Mouse (Mus musculus): ENCODE measurements at regions not wholly inside any gene's neighbourhood (a gene's known extent, or its start where the extent isn't known, plus 50 kb on each side); places are given as distances from the start of the nearest gene placed in this dataset.

DNA sequence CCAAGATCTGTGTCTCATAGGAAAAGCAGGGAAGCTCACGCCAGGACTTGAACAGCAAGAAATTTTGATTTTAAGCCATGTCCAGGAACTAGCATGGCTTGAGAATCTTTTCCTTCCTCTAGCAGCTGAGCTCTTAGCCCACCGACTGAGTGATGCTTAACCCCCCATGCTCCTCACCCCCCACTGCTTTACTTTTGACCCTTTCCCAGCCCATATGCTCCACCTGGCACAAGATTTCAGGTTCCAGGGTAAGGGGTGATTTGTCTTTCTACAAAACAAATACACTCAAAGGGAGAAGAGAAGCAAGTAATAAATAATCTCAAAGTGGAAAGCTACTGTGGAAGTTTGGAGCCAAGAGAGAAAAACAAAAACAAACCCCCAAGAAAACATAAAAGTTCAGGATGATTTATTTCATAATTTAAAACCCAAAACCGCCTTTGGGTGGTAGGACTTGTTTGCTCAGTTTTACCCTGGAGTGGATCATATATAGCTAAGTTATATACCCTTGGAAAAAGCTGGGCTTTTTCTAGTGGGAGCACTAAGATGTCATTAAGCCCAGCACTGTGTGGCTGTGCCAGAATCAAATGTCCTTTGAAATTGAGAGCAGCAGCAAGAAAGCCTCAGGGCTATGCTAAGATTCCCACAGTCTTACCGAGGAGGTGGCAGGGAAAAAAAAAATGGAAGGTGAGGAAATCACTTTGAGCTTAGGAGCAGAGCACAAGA is 372.4 kb upstream of the Isx start:
- peak; percentile 11 for DNase-seq (ENCODE audit: low read depth, low spot score)

DNA sequence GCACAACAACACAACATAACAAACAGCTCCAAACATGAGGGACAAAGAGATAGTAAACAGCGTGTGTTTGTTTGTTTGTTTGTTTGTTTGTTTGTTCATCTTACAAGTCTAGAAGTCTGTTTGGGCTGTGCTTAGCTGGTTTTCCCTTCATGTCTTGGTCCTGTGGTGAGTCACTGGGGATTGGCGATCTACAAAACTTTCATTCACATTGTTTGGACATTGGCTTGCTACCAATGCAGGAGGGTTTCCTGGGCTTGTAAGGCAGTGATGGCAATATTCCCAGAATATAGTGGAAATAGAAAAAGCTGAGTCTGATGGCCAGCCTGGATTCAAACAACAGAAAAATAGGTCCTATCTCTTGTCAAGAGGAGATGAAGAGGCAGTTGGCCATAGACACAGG is 371.7 kb upstream of the Isx start:
- DNase-seq (ENCODE audit: low read depth, low spot score) = peak; percentile 31
